Mouse (Mus musculus) myocyte (in vitro differentiated cells): Measurements from ENCODE around the gene Timm29. TPM values are rescaled to one million over a fixed set of nuclear protein-coding genes. Genes with fewer than 3 reads are reported as not detected.

Experiments used
- H3K27me3 ChIP-seq: one replicate; pipeline ENCODE4 v1.6.1; 2011; ENCODE audit not compliant: control insufficient read depth, insufficient read depth, insufficient read length
- H3K36me3 ChIP-seq: one replicate; pipeline ENCODE4 v1.6.1; 2011; ENCODE audit not compliant: control insufficient read depth, insufficient read depth
- H3K4me2 ChIP-seq: one replicate; pipeline ENCODE4 v1.6.1; 2011; ENCODE audit warnings: low read depth, control low read depth
- H3K4me3 ChIP-seq: one replicate; pipeline ENCODE4 v1.5.1; 2011; ENCODE audit warnings: mild to moderate bottlenecking, control low read depth, moderate library complexity
- H3K79me2 ChIP-seq: one replicate; pipeline ENCODE4 v1.6.1; 2011; ENCODE audit not compliant: control insufficient read depth, insufficient read depth
- H3ac ChIP-seq: one replicate; pipeline ENCODE4 v1.6.1; 2011; ENCODE audit not compliant: control insufficient read depth, insufficient read length
- CEBPB ChIP-seq: IDR thresholded peaks from 2 replicates; pipeline ENCODE4 v1.6.1; 2011; ENCODE audit warnings: mild to moderate bottlenecking, moderate library complexity; ENCODE audit not compliant: poor library complexity, insufficient read depth, severe bottlenecking
- E2F4 ChIP-seq: IDR thresholded peaks from one replicate; pipeline ENCODE4 v1.6.1; 2011; ENCODE audit warnings: mild to moderate bottlenecking, control low read depth, moderate library complexity; ENCODE audit not compliant: insufficient read depth
- MAX ChIP-seq: IDR thresholded peaks from one replicate; pipeline ENCODE4 v1.6.1; 2011; ENCODE audit warnings: low read depth, mild to moderate bottlenecking, control low read depth
- MYOD1 ChIP-seq, 3 experiments: IDR thresholded peaks; one replicate each; pipeline ENCODE4 v1.6.1; 2011; ENCODE audit warnings: control low read depth in 2 of 3, low read depth in 2 of 3, mild to moderate bottlenecking in 2 of 3, moderate library complexity in 1 of 3; ENCODE audit not compliant: insufficient read length in 2 of 3, control insufficient read depth in 1 of 3
- MYOG ChIP-seq, 3 experiments: IDR thresholded peaks; one replicate each; pipeline ENCODE4 v1.6.1; 2011; ENCODE audit warnings: control low read depth in 2 of 3, low read depth in 2 of 3, mild to moderate bottlenecking in 2 of 3; ENCODE audit not compliant: insufficient read length in 2 of 3, control insufficient read depth in 1 of 3, insufficient read depth in 1 of 3
- POLR2A ChIP-seq: IDR thresholded peaks from one replicate; pipeline ENCODE4 v1.6.1; 2011; ENCODE audit warnings: low read depth, mild to moderate bottlenecking, control low read depth, moderate library complexity; ENCODE audit not compliant: insufficient read length
- POLR2AphosphoS2 ChIP-seq: IDR thresholded peaks from one replicate; pipeline ENCODE4 v1.6.1; 2011; ENCODE audit warnings: low read depth, control low read depth; ENCODE audit not compliant: insufficient read length
- REST ChIP-seq: IDR thresholded peaks from one replicate; pipeline ENCODE4 v1.6.1; 2011; ENCODE audit warnings: mild to moderate bottlenecking, control low read depth, moderate library complexity; ENCODE audit not compliant: insufficient read depth, insufficient read length
- SRF ChIP-seq: IDR thresholded peaks from one replicate; pipeline ENCODE4 v1.6.1; 2011; ENCODE audit warnings: low read depth; ENCODE audit not compliant: control insufficient read depth, insufficient read length
- TCF12 ChIP-seq: IDR thresholded peaks from one replicate; pipeline ENCODE4 v1.6.1; 2011; ENCODE audit warnings: mild to moderate bottlenecking, control low read depth; ENCODE audit not compliant: poor library complexity, insufficient read depth, severe bottlenecking
- TCF3 ChIP-seq: IDR thresholded peaks from one replicate; pipeline ENCODE4 v1.6.1; 2011; ENCODE audit warnings: low read depth, control low read depth; ENCODE audit not compliant: insufficient read length
- USF1 ChIP-seq: IDR thresholded peaks from one replicate; pipeline ENCODE4 v1.6.1; 2011; ENCODE audit warnings: low read depth, mild to moderate bottlenecking, control low read depth, moderate library complexity
- polyA plus RNA-seq: library from polyadenylated mRNA; unstranded; fragments of >200 nt; fragmentation: generic; extraction: Trizol; gene quantifications from one replicate; pipeline ENCODE4 v1.2.1, GENCODE M21; 2012; ENCODE audit warnings: missing spikeins

Timm29 gene
- 26.3 TPM for polyA plus RNA-seq

DNA sequence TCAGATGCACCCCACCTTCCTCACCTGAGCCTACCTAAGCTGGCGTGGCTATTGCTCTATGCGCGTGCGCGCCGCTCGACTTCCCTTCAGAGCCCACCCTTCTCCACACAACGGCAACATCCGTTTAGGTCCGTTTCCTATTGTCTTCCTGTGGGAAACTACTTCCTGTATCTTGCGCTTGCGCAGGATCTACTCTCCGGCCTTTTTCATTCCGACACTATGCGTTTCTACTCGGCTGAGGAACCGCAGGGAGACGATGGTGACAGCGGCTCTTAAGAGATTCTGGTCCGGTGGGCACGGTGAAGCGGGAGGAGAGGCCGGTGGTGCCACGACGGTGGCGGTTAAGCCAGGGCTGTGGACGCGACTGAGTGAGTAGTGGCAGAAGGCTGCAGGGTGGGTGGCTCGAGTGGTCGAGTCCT, at the start of gene Timm29, which contains the start of gene Yipf2:
Gene Timm29, plus strand, starts transcription at position 20 of the 419 bp plus-strand sequence.
Gene Yipf2, minus strand, starts transcription at position 126 of the 419 bp plus-strand sequence.
- Histone ChIP-seq H3K79me2 (peaks cover 23% of the 10 kb centered on the region), H3K36me3 (peaks cover 10% of the 10 kb centered on the region), H3ac (peak within 1 kb of the TSS; percentile 77), H3K27me3 (no peaks in the 10 kb centered on the region), H3K4me3 (peak within 1 kb of the TSS; percentile 74), H3K4me2 (peak within 1 kb of the TSS; percentile 97)
- TF ChIP-seq POLR2A (peak; percentile 80), POLR2AphosphoS2 (peak; percentile 90), REST (no peak), MAX (peak; percentile 72), E2F4 (no peak)

DNA sequence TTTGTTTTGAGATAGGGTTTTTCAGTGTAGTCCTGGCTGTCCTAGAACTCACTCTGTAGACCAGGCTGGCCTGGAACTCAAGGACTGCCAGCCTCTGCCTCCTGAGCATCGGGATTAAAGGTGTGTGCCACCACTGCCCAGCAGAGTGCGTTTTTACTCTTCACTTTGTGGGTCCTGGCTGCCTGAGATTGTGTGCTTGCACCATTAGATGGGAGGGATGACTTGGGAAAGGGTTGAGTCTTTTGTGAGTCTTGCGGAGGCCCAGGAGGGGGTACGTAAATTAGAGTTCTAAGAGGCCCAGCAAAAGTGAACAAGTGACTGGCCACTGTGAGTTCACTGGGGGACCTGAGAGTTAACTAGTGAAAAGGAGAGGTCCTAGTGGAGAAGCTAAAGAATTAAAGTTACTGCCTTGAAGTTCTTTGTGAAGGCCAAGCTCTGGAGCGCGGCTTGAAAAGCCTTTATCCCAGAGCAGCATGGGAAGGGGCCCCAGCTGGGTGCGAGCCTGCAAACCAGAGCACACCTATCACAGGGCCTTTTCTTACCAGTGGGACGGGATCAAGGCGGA, 47.1 kb upstream of the Timm29 start:
- Histone ChIP-seq H3K27me3 (no peaks in the 10 kb centered on the region), H3K79me2 (peaks cover 30% of the 10 kb centered on the region), H3K4me3 (peak overlapping the region; percentile 81), H3K4me2 (peak overlapping the region; percentile 88), H3K36me3 (no peaks in the 10 kb centered on the region), H3ac (no peak overlapping the region)
- TF ChIP-seq TCF3 (no peak), POLR2A (no peak), CEBPB (no peak), REST (no peak), E2F4 (no peak), SRF (no peak), TCF12 (no peak), MYOD1 (IDR thresholded peaks at IDR 0.05; ENCODE audit: control insufficient read depth in 1 of 3, insufficient read length in 2 of 3, low read depth in 2 of 3) (no peak), MYOG (IDR thresholded peaks at IDR 0.05; ENCODE audit: control insufficient read depth in 1 of 3, insufficient read depth in 1 of 3, insufficient read length in 2 of 3, low read depth in 2 of 3) (no peak), MAX (no peak)

DNA sequence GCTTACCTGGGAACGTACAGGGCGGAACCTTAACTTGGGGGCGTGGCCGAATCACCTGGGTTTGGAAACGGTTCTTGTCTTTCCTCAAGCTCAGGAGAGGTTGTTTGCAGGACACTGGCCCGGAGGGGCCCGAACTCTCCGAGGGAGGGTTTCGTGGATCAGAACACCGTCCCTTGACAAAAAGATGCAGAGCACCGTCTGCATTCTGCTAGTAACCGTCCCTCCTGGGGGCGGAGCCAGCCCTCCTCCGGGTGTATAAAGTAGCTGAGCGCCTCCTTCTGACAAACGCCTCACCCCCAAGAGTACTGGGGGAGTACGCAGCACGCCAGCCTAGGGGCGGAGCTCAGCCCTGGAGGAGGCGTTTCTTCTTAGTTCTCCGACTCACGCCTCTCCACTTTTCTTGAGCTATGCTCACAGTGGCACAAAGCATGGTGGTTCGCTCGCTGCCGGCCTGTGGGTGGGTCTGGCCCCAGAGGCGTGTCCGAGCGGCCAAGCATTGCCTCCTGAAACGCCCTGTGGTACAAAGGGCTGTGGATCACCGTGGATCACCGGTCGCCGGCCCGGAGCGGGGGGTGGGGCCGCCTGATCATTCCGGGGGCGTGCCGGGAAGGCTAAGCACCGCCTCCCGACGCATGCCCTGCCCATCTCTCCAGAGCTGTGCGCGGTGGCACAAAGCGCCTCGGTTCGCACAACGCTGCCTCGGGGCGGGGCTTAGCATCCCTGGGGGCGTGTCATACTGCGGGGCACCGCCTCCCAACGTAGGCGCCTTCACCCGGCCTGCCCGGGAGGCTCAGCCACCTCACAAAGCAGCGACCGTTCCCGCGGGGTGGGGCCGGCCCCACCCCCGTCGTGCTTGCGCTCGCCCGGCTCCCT, 46.4 kb upstream of the Timm29 start:
- Histone ChIP-seq H3K79me2 (peaks cover 36% of the 10 kb centered on the region), H3K4me2 (peak overlapping the region; percentile 88), H3K27me3 (no peaks in the 10 kb centered on the region), H3K36me3 (no peaks in the 10 kb centered on the region), H3ac (peak overlapping the region; percentile 80), H3K4me3 (peak overlapping the region; percentile 81)
- no peak for TF ChIP-seq MAX
- no peak for TF ChIP-seq TCF3
- TF ChIP-seq CEBPB, result no peak
- no peak for TF ChIP-seq MYOD1 (IDR thresholded peaks at IDR 0.05; ENCODE audit: control insufficient read depth in 1 of 3, insufficient read length in 2 of 3, low read depth in 2 of 3)
- TF ChIP-seq E2F4, result peak; percentile 11
- peak in 1 of 3 experiments; percentile 31 for TF ChIP-seq MYOG (IDR thresholded peaks at IDR 0.05; ENCODE audit: control insufficient read depth in 1 of 3, insufficient read depth in 1 of 3, insufficient read length in 2 of 3, low read depth in 2 of 3)
- TF ChIP-seq POLR2AphosphoS2, result no peak
- TF ChIP-seq REST, result no peak
- peak; percentile 56 for TF ChIP-seq POLR2A
- no peak for TF ChIP-seq SRF
- no peak for TF ChIP-seq USF1

DNA sequence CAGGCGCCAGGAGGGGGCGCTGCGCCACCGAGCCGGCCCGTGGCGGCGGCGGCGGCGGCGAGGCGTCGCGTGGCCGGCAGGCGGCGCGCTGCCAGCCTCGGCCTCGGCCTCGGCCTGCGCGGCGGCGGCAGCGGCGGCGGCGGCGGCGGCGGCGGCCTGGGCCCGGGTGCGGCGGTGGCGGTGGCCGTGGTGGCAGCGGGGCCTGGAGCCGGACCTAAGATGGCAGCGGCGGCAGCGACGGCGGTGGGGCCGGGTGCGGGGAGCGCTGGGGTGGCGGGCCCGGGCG, 45.8 kb upstream of the Timm29 start, which contains the start of gene Carm1:
Gene Carm1, plus strand, starts transcription at position 106 of the 286 bp plus-strand sequence.
- Histone ChIP-seq H3ac (peak within 1 kb of the TSS; percentile 80), H3K4me2 (peak within 1 kb of the TSS; percentile 90), H3K4me3 (peak within 1 kb of the TSS; percentile 81), H3K36me3 (no peaks in the 10 kb centered on the region), H3K79me2 (peaks cover 42% of the 10 kb centered on the region), H3K27me3 (no peaks in the 10 kb centered on the region)
- TF ChIP-seq SRF, result no peak
- no peak for TF ChIP-seq REST
- no peak for TF ChIP-seq CEBPB
- TF ChIP-seq TCF3, result no peak
- no peak for TF ChIP-seq TCF12
- TF ChIP-seq MAX, result no peak
- TF ChIP-seq USF1, result no peak
- TF ChIP-seq E2F4, result no peak
- no peak for TF ChIP-seq POLR2A
- TF ChIP-seq MYOG (IDR thresholded peaks at IDR 0.05; ENCODE audit: control insufficient read depth in 1 of 3, insufficient read depth in 1 of 3, insufficient read length in 2 of 3, low read depth in 2 of 3), result no peak
- no peak for TF ChIP-seq MYOD1 (IDR thresholded peaks at IDR 0.05; ENCODE audit: control insufficient read depth in 1 of 3, insufficient read length in 2 of 3, low read depth in 2 of 3)
- TF ChIP-seq POLR2AphosphoS2, result no peak
